In the genomic region with DNA sequence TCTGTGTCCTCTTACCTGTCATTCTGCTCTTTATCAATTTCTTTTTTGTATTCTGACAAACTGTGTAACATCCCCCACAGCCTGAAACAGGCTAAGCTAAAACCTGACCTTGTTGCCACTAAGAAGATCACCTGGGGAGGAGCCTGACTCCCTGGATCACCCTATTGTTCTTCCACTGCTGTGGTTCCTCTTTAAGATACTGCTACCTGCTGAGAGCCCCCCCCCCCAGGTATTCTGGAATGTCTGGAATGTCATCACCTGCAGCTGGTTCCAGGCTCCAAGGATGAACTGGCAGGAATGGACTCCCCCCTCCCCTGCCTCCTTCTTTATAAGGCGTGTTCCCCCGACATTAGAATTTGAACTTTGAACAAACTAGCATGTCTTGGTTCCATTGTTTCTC, we compare ENCODE assay signal across 25 mouse cellular contexts.
"Had no signal": no experiment of that assay in that cellular context is flagged by ENCODE, and none has a peak within 500 bp of the region (broad histone marks: within the 10 kb centered on the region; RNA-seq: fewer than 3 reads in every experiment).

No protein-coding gene starts in this region.

- H3K36me3 ChIP-seq: heart, embryonic 10.5 days; heart, embryonic 12.5 days; hindbrain, embryonic 13.5 days; hindbrain, embryonic 15.5 days; kidney, embryonic 15.5 days; limb, embryonic 13.5 days; limb, embryonic 15.5 days; liver, embryonic 13.5 days; liver, embryonic 15.5 days had no signal

- ATAC-seq: hindbrain, postnatal 0 days; intestine, embryonic 16.5 days had no signal

- H3K9ac ChIP-seq: heart, embryonic 12.5 days; hindbrain, embryonic 13.5 days; hindbrain, embryonic 15.5 days; kidney, embryonic 15.5 days; limb, embryonic 13.5 days; limb, embryonic 15.5 days; liver, embryonic 13.5 days; liver, embryonic 15.5 days had no signal

- H3K9me3 ChIP-seq: heart, embryonic 10.5 days; heart, embryonic 12.5 days; hindbrain, embryonic 13.5 days; hindbrain, embryonic 15.5 days; kidney, embryonic 15.5 days; limb, embryonic 13.5 days; limb, embryonic 15.5 days; liver, embryonic 13.5 days; liver, embryonic 15.5 days had no signal

- H3K4me3 ChIP-seq: heart, embryonic 10.5 days; heart, embryonic 12.5 days; hindbrain, embryonic 13.5 days; hindbrain, embryonic 15.5 days; kidney, embryonic 15.5 days; limb, embryonic 13.5 days; limb, embryonic 15.5 days; liver, embryonic 13.5 days; liver, embryonic 15.5 days had no signal

- H3K4me1 ChIP-seq: heart, embryonic 10.5 days; heart, embryonic 12.5 days; hindbrain, embryonic 13.5 days; hindbrain, embryonic 15.5 days; kidney, embryonic 15.5 days; limb, embryonic 13.5 days; limb, embryonic 15.5 days; liver, embryonic 13.5 days; liver, embryonic 15.5 days had no signal

- DNase-seq: gastrocnemius, postnatal 14 days; gastrocnemius, postnatal 36 days; heart, adult 18-20 months; heart, postnatal 10 days; heart, postnatal 36 days; kidney, adult 11 months; kidney, adult 2 months; kidney, adult 9 months; kidney, postnatal 14 days; kidney, postnatal 36 days; layer of hippocampus, adult 9-11 months; layer of hippocampus, postnatal 36 days; left cerebral cortex, postnatal 4 days; liver, embryonic 13.5 days had no signal

- H3K27me3 ChIP-seq: heart, embryonic 12.5 days; hindbrain, embryonic 13.5 days; hindbrain, embryonic 15.5 days; kidney, embryonic 15.5 days; limb, embryonic 13.5 days; limb, embryonic 15.5 days; liver, embryonic 13.5 days; liver, embryonic 15.5 days had no signal

- H3K27ac ChIP-seq: heart, embryonic 10.5 days; hindbrain, embryonic 13.5 days; hindbrain, embryonic 15.5 days; hindbrain, postnatal 0 days; kidney, embryonic 15.5 days; kidney, postnatal 0 days; limb, embryonic 13.5 days; limb, embryonic 15.5 days; liver, embryonic 13.5 days; liver, embryonic 15.5 days had no signal

- H3K4me2 ChIP-seq: heart, embryonic 12.5 days; hindbrain, embryonic 13.5 days; hindbrain, embryonic 15.5 days; kidney, embryonic 15.5 days; limb, embryonic 13.5 days; limb, embryonic 15.5 days; liver, embryonic 13.5 days; liver, embryonic 15.5 days had no signal
